Mouse (Mus musculus): ENCODE measurements at regions not wholly inside any gene's neighbourhood (a gene's known extent, or its start where the extent isn't known, plus 50 kb on each side); places are given as distances from the start of the nearest gene placed in this dataset.

- Histone ChIP-seq H3K9me3 (ENCODE audit: control insufficient read depth, low read length) (no peaks in the 10 kb centered on the region), H3K4me3 (ENCODE audit: low read length) (no peak overlapping the region), H3K27ac (ENCODE audit: low read length) (no peak overlapping the region), H3K27me3 (ENCODE audit: control insufficient read depth, insufficient read depth, low read depth, low read length) (no peaks in the 10 kb centered on the region), H3K36me3 (ENCODE audit: control insufficient read depth, insufficient read depth, low read length) (no peaks in the 10 kb centered on the region), H3K4me1 (replicated peaks; ENCODE audit: control insufficient read depth, insufficient read depth, low read length) (no peaks in the 10 kb centered on the region), H3K4me2 (ENCODE audit: low read depth, low read length) (no peak overlapping the region), H3K9ac (ENCODE audit: low read length) (no peak overlapping the region)
- no peak for ATAC-seq (ENCODE audit: low read depth)
- 74% methylated on average over 5 of the region's 5 CpGs for WGBS
Measured at GRCm38 (mm10) chr17:62470739-62471138, 410.4 kb downstream of the Efna5 start.

- H3K27ac ChIP-seq (ENCODE audit: low read length): no peak overlapping the region
- no peak for ATAC-seq (ENCODE audit: low read depth)
- H3K27me3 ChIP-seq (ENCODE audit: control insufficient read depth, insufficient read depth, low read depth, low read length): no peaks in the 10 kb centered on the region
- H3K4me1 ChIP-seq (replicated peaks; ENCODE audit: control insufficient read depth, insufficient read depth, low read length): no peaks in the 10 kb centered on the region
- H3K36me3 ChIP-seq (ENCODE audit: control insufficient read depth, insufficient read depth, low read length): no peaks in the 10 kb centered on the region
- no peaks in the 10 kb centered on the region for H3K9me3 ChIP-seq (ENCODE audit: control insufficient read depth, low read length)
- H3K4me2 ChIP-seq (ENCODE audit: low read depth, low read length): no peak overlapping the region
- no peak overlapping the region for H3K9ac ChIP-seq (ENCODE audit: low read length)
- WGBS: 97% methylated on average over 1 of the region's 1 CpGs
- no peak overlapping the region for H3K4me3 ChIP-seq (ENCODE audit: low read length)
Measured at GRCm38 (mm10) chr17:62469367-62469766, 411.8 kb downstream of the Efna5 start.

- ATAC-seq (ENCODE audit: low read depth): no peak
- Histone ChIP-seq H3K4me3 (ENCODE audit: low read length) (no peak overlapping the region), H3K9me3 (ENCODE audit: control insufficient read depth, low read length) (no peaks in the 10 kb centered on the region), H3K9ac (ENCODE audit: low read length) (no peak overlapping the region), H3K27me3 (ENCODE audit: control insufficient read depth, insufficient read depth, low read depth, low read length) (no peaks in the 10 kb centered on the region), H3K4me1 (replicated peaks; ENCODE audit: control insufficient read depth, insufficient read depth, low read length) (no peaks in the 10 kb centered on the region), H3K27ac (ENCODE audit: low read length) (no peak overlapping the region), H3K4me2 (ENCODE audit: low read depth, low read length) (no peak overlapping the region), H3K36me3 (ENCODE audit: control insufficient read depth, insufficient read depth, low read length) (no peaks in the 10 kb centered on the region)
- 67% methylated on average over 7 of the region's 7 CpGs for WGBS
Measured at GRCm38 (mm10) chr17:62468859-62469258, 412.3 kb downstream of the Efna5 start.

GRCm38 (mm10) chr17:62467072-62467471 is 414.0 kb downstream of the Efna5 start:
- WGBS: 72% methylated on average over 5 of the region's 5 CpGs
- Histone ChIP-seq H3K9me3 (ENCODE audit: control insufficient read depth, low read length) (no peaks in the 10 kb centered on the region), H3K4me1 (replicated peaks; ENCODE audit: control insufficient read depth, insufficient read depth, low read length) (no peaks in the 10 kb centered on the region), H3K27ac (ENCODE audit: low read length) (no peak overlapping the region), H3K4me2 (ENCODE audit: low read depth, low read length) (no peak overlapping the region), H3K36me3 (ENCODE audit: control insufficient read depth, insufficient read depth, low read length) (no peaks in the 10 kb centered on the region), H3K27me3 (ENCODE audit: control insufficient read depth, insufficient read depth, low read depth, low read length) (no peaks in the 10 kb centered on the region), H3K4me3 (ENCODE audit: low read length) (no peak overlapping the region), H3K9ac (ENCODE audit: low read length) (no peak overlapping the region)
- ATAC-seq (ENCODE audit: low read depth): no peak

- H3K9ac ChIP-seq (ENCODE audit: low read length): no peak overlapping the region
- peak; percentile 62 for ATAC-seq (ENCODE audit: low read depth)
- WGBS: 50% methylated on average over 4 of the region's 4 CpGs
Measured at GRCm38 (mm10) chr17:62464994-62465393, 416.1 kb downstream of the Efna5 start.

GRCm38 (mm10) chr17:62464228-62464627 is 416.9 kb downstream of the Efna5 start:
- H3K4me3 ChIP-seq (ENCODE audit: low read length): no peak overlapping the region
- H3K4me1 ChIP-seq (replicated peaks; ENCODE audit: control insufficient read depth, insufficient read depth, low read length): peaks cover 4% of the 10 kb centered on the region; the same call in 1 of the 2 replicates
- no peak overlapping the region for H3K9ac ChIP-seq (ENCODE audit: low read length)
- H3K36me3 ChIP-seq (ENCODE audit: control insufficient read depth, insufficient read depth, low read length): no peaks in the 10 kb centered on the region
- no peaks in the 10 kb centered on the region for H3K27me3 ChIP-seq (ENCODE audit: control insufficient read depth, insufficient read depth, low read depth, low read length)
- no peaks in the 10 kb centered on the region for H3K9me3 ChIP-seq (ENCODE audit: control insufficient read depth, low read length)
- 82% methylated on average over 4 of the region's 4 CpGs for WGBS
- ATAC-seq (ENCODE audit: low read depth): no peak
- no peak overlapping the region for H3K27ac ChIP-seq (ENCODE audit: low read length)
- no peak overlapping the region for H3K4me2 ChIP-seq (ENCODE audit: low read depth, low read length)

More at GRCm38 (mm10) chr17:62464994-62465393, 416.1 kb downstream of the Efna5 start:
- Histone ChIP-seq H3K27me3 (ENCODE audit: control insufficient read depth, insufficient read depth, low read depth, low read length) (no peaks in the 10 kb centered on the region), H3K36me3 (ENCODE audit: control insufficient read depth, insufficient read depth, low read length) (no peaks in the 10 kb centered on the region), H3K4me2 (ENCODE audit: low read depth, low read length) (no peak overlapping the region), H3K9me3 (ENCODE audit: control insufficient read depth, low read length) (no peaks in the 10 kb centered on the region), H3K4me3 (ENCODE audit: low read length) (no peak overlapping the region), H3K4me1 (replicated peaks; ENCODE audit: control insufficient read depth, insufficient read depth, low read length) (peaks cover 4% of the 10 kb centered on the region; the same call in 1 of the 2 replicates), H3K27ac (ENCODE audit: low read length) (no peak overlapping the region)

GRCm38 (mm10) chr17:62461304-62462245 is 419.5 kb downstream of the Efna5 start:
- Histone ChIP-seq H3K27ac (ENCODE audit: low read length) (no peak overlapping the region), H3K4me3 (ENCODE audit: low read length) (peak overlapping the region; percentile 10; the same call in 1 of the 2 replicates), H3K4me1 (replicated peaks; ENCODE audit: control insufficient read depth, insufficient read depth, low read length) (peaks cover 4% of the 10 kb centered on the region; the same call in 1 of the 2 replicates), H3K36me3 (ENCODE audit: control insufficient read depth, insufficient read depth, low read length) (no peaks in the 10 kb centered on the region), H3K4me2 (ENCODE audit: low read depth, low read length) (peak overlapping the region; percentile 34), H3K9me3 (ENCODE audit: control insufficient read depth, low read length) (no peaks in the 10 kb centered on the region), H3K27me3 (ENCODE audit: control insufficient read depth, insufficient read depth, low read depth, low read length) (no peaks in the 10 kb centered on the region), H3K9ac (ENCODE audit: low read length) (no peak overlapping the region)
- peak; percentile 72 for ATAC-seq (ENCODE audit: low read depth)
- WGBS: 13% methylated on average over 17 of the region's 17 CpGs

- H3K36me3 ChIP-seq (ENCODE audit: control insufficient read depth, insufficient read depth, low read length): no peaks in the 10 kb centered on the region
- H3K9me3 ChIP-seq (ENCODE audit: control insufficient read depth, low read length): no peaks in the 10 kb centered on the region
- H3K4me3 ChIP-seq (ENCODE audit: low read length): no peak overlapping the region
- no peaks in the 10 kb centered on the region for H3K27me3 ChIP-seq (ENCODE audit: control insufficient read depth, insufficient read depth, low read depth, low read length)
- H3K27ac ChIP-seq (ENCODE audit: low read length): no peak overlapping the region
- WGBS: 40% methylated on average over 7 of the region's 7 CpGs
- H3K9ac ChIP-seq (ENCODE audit: low read length): no peak overlapping the region
- peaks cover 4% of the 10 kb centered on the region; the same call in 1 of the 2 replicates for H3K4me1 ChIP-seq (replicated peaks; ENCODE audit: control insufficient read depth, insufficient read depth, low read length)
- peak; percentile 28; the same call in 1 of the 2 replicates for ATAC-seq (ENCODE audit: low read depth)
- no peak overlapping the region for H3K4me2 ChIP-seq (ENCODE audit: low read depth, low read length)
Measured at GRCm38 (mm10) chr17:62458964-62459363, 422.2 kb downstream of the Efna5 start.

GRCm38 (mm10) chr17:62438045-62438444 is 443.1 kb downstream of the Efna5 start:
- Histone ChIP-seq H3K4me2 (ENCODE audit: low read depth, low read length) (no peak overlapping the region), H3K4me3 (ENCODE audit: low read length) (no peak overlapping the region), H3K9me3 (ENCODE audit: control insufficient read depth, low read length) (no peaks in the 10 kb centered on the region), H3K27me3 (ENCODE audit: control insufficient read depth, insufficient read depth, low read depth, low read length) (no peaks in the 10 kb centered on the region), H3K27ac (ENCODE audit: low read length) (no peak overlapping the region), H3K4me1 (replicated peaks; ENCODE audit: control insufficient read depth, insufficient read depth, low read length) (no peaks in the 10 kb centered on the region), H3K9ac (ENCODE audit: low read length) (no peak overlapping the region), H3K36me3 (ENCODE audit: control insufficient read depth, insufficient read depth, low read length) (no peaks in the 10 kb centered on the region)
- ATAC-seq (ENCODE audit: low read depth): no peak
- 69% methylated on average over 4 of the region's 4 CpGs for WGBS

All from lung, embryonic 16.5 days (tissue).